Mouse (Mus musculus) stomach, embryonic 14.5 days (tissue): ENCODE results near the gene Habp4. TPM values are rescaled to one million over a fixed set of nuclear protein-coding genes. Genes with fewer than 3 reads are reported as not detected.

Source experiments
- ATAC-seq: fragments of 200-750 bp; cut with Nextera tagmentation; 2 replicates; pipeline ENCODE4 v1.8.0; 2017; ENCODE audit warnings: low read depth, moderate TSS enrichment; ENCODE audit not compliant: insufficient number of reproducible peaks, insufficient read depth, low FRiP score
- H3K27ac ChIP-seq: fragments of 300-500 bp; sonication (generic); 2 replicates; pipeline ENCODE4 v1.5.1; 2014; ENCODE audit warnings: mild to moderate bottlenecking, low read length, moderate library complexity, mixed read lengths
- H3K27me3 ChIP-seq: fragments of 300-500 bp; sonication (generic); 2 replicates; pipeline ENCODE4 v1.6.1; 2014; ENCODE audit warnings: low read length, control low read depth, mixed read lengths; ENCODE audit not compliant: control insufficient read depth, insufficient read depth
- H3K36me3 ChIP-seq: fragments of 300-500 bp; sonication (generic); 2 replicates; pipeline ENCODE4 v1.6.1; 2014; ENCODE audit warnings: mild to moderate bottlenecking, control low read depth, low read length, moderate library complexity, mixed read lengths; ENCODE audit not compliant: control insufficient read depth, insufficient read depth
- H3K4me1 ChIP-seq: fragments of 300-500 bp; sonication (generic); 2 replicates; pipeline ENCODE4 v1.6.1; 2014; ENCODE audit warnings: low read length, control low read depth, mixed read lengths; ENCODE audit not compliant: control insufficient read depth, insufficient read depth
- H3K4me2 ChIP-seq: fragments of 300-500 bp; sonication (generic); replicated peaks from 2 replicates; pipeline ENCODE4 v1.6.1; 2014; ENCODE audit warnings: low read depth, low read length, control low read depth
- H3K4me3 ChIP-seq: fragments of 300-500 bp; sonication (generic); 2 replicates; pipeline ENCODE4 v1.5.1; 2014; ENCODE audit warnings: low read depth, low read length, control low read depth
- H3K9ac ChIP-seq: fragments of 300-500 bp; sonication (generic); replicated peaks from 2 replicates; pipeline ENCODE4 v1.6.1; 2014; ENCODE audit warnings: low read depth, mild to moderate bottlenecking, control low read depth, low read length, moderate library complexity, mixed read lengths
- H3K9me3 ChIP-seq: fragments of 300-500 bp; sonication (generic); 2 replicates; pipeline ENCODE4 v1.6.1; 2016; ENCODE audit warnings: low read depth, low read length, control low read depth; ENCODE audit not compliant: control insufficient read depth
- WGBS: fragments of 180-500 bp; shearing (Covaris S2); extraction: QIAGEN DNeasy Blood & Tissue Kit; methylation state at CpG from one replicate; pipeline ENCODE4 v1.1.7; 2014; 5-methylcytosine and 5-hydroxymethylcytosine counted together
- polyA plus RNA-seq: library from polyadenylated mRNA; unstranded; fragments of >200 nt; fragmentation: Nextera tagmentation; extraction: Ambion mirVana; gene quantifications from 2 replicates; pipeline ENCODE4 v1.2.1, GENCODE M21; 2014

The Habp4 gene
- polyA plus RNA-seq, 1 experiment from 2014 or later, result 26.1 TPM

DNA sequence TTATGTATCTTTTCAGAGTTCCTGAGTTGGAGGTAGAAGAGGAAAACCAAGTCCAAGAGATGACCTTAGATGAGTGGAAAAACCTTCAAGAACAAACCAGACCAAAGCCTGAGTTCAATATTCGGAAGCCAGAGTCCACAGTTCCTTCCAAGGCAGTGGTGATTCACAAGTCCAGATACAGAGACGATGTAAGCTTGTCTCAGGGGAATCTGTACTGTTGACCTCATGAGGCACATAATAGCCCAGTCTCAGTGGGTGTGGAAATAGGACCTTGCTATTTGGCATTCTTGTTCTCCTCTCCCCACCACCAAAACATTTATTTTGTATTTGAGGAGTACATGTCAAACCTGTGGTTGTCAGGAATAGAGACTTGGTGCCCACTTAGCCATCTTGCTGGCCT lies 20.5 kb downstream of the Habp4 start:
- no peaks in the 10 kb centered on the region for H3K36me3 ChIP-seq
- H3K27ac ChIP-seq, result no peak overlapping the region
- H3K4me1 ChIP-seq, result no peaks in the 10 kb centered on the region
- H3K4me3 ChIP-seq, result no peak overlapping the region
- no peaks in the 10 kb centered on the region for H3K9me3 ChIP-seq
- ATAC-seq, result no peak
- WGBS, result 84% methylated on average over 2 of the region's 2 CpGs
- H3K9ac ChIP-seq, result no peak overlapping the region
- no peaks in the 10 kb centered on the region for H3K27me3 ChIP-seq
- no peak overlapping the region for H3K4me2 ChIP-seq

DNA sequence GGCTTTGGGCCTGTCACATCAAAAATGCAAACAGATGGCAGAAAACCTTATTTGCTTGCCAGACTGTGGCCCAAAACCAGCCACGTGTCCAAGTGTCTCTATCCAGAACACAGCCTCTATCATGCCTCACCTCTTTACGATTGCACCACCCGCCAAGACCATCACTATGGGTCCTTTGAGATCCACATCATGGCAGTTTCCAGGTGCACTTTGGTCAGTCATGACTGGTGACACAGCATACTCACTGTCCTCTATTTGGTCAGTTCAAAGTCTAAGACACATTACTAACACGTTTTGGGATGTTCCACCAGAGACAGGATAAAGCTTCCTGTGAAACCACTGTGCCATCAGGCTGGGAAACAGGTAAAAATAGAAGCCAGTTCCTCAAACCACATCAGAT lies 22.0 kb downstream of the Habp4 start:
- Histone ChIP-seq H3K36me3 (no peaks in the 10 kb centered on the region), H3K4me3 (no peak overlapping the region), H3K27ac (no peak overlapping the region), H3K9me3 (no peaks in the 10 kb centered on the region), H3K9ac (no peak overlapping the region), H3K27me3 (no peaks in the 10 kb centered on the region), H3K4me1 (no peaks in the 10 kb centered on the region), H3K4me2 (no peak overlapping the region)
- 84% methylated on average over 4 of the region's 4 CpGs for WGBS
- no peak for ATAC-seq

DNA sequence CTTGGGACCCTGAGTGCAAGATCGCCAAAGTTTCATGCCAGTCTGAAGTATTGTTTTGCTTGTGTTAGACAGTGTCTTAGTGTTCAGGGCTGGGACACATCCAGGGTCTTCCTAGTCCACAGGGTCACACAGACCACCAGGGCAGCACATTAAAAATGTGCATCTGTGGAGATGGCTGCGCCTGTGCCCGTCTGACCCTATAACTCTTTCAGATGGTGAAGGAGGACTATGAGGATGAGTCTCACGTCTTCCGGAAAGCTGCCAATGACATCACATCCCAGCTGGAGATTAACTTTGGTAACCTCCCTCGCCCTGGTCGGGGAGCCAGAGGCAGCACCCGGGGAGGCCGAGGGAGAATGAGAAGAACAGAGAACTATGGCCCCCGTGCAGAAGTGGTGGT lies 22.7 kb downstream of the Habp4 start:
- H3K9me3 ChIP-seq, result no peaks in the 10 kb centered on the region
- no peak overlapping the region for H3K9ac ChIP-seq
- no peak overlapping the region for H3K4me2 ChIP-seq
- H3K4me3 ChIP-seq, result no peak overlapping the region
- H3K27ac ChIP-seq, result no peak overlapping the region
- H3K27me3 ChIP-seq, result no peaks in the 10 kb centered on the region
- no peak for ATAC-seq
- WGBS, result 87% methylated on average over 10 of the region's 10 CpGs
- no peaks in the 10 kb centered on the region for H3K36me3 ChIP-seq
- H3K4me1 ChIP-seq, result no peaks in the 10 kb centered on the region

DNA sequence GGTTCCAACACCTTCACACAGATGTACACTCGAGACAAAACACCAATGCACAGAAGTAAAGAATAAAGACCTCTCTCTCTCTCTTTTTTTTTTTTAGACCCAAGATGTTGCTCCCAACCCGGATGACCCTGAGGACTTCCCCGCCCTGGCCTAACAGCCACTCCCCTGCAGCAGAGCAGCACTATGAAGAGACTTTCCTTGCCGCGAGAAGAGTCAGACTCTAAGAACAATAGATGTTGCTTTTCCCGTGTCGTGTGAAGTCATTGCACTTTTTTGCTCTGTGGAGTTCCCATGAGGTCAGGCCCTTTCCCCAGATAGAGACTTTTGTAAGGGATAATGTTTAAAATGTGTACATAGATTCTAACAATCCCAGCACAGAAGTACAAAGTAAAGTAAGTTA lies 23.6 kb downstream of the Habp4 start:
- H3K4me3 ChIP-seq, result no peak overlapping the region
- no peaks in the 10 kb centered on the region for H3K9me3 ChIP-seq
- no peaks in the 10 kb centered on the region for H3K4me1 ChIP-seq
- no peak for ATAC-seq
- no peak overlapping the region for H3K9ac ChIP-seq
- no peaks in the 10 kb centered on the region for H3K36me3 ChIP-seq
- no peak overlapping the region for H3K4me2 ChIP-seq
- H3K27ac ChIP-seq, result no peak overlapping the region
- WGBS, result 73% methylated on average over 7 of the region's 7 CpGs
- no peaks in the 10 kb centered on the region for H3K27me3 ChIP-seq

DNA sequence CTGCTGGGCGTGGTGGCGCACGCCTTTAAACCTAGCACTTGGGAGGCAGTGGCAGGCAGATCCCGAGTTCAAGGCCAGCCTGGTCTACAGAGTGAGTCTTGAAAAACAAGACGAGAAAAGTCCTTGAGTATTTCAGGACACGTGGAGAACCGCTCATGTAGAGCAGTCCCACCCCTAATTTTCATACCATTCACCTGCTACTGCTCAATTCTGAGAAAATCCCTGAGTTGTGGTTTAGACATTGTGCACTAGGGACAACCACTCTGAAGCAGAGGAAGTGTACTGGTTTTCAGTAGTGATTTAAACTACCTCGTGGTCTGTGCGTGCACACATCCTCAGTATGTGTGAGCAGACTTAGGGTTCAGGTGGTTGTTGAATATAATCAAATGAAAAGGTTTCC lies 24.0 kb downstream of the Habp4 start:
- Histone ChIP-seq H3K9me3 (no peaks in the 10 kb centered on the region), H3K4me2 (no peak overlapping the region), H3K27me3 (no peaks in the 10 kb centered on the region), H3K27ac (no peak overlapping the region), H3K4me3 (no peak overlapping the region), H3K36me3 (no peaks in the 10 kb centered on the region), H3K4me1 (no peaks in the 10 kb centered on the region), H3K9ac (no peak overlapping the region)
- no peak for ATAC-seq
- 94% methylated on average over 9 of the region's 9 CpGs for WGBS

DNA sequence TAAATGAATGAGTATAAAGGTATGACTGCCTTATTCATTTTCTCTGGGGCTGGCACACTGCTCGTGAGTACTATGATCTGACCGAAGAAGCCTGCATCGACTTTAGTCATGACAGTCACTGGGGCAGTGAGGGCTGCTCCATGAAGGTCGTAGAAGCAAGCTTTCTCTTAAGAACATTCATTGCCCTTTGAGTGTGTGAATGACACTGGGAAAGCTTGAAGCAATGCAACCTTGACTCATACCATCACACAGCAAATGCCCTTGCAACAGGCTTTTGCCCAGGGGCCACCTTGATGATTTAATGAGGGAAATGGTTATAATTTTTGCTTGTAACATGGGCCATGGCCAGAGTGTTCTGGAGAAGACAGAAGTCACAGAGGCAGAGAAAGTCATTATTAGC lies 24.9 kb downstream of the Habp4 start:
- H3K27me3 ChIP-seq, result no peaks in the 10 kb centered on the region
- no peaks in the 10 kb centered on the region for H3K9me3 ChIP-seq
- H3K4me1 ChIP-seq, result no peaks in the 10 kb centered on the region
- H3K27ac ChIP-seq, result no peak overlapping the region
- no peak overlapping the region for H3K9ac ChIP-seq
- no peak overlapping the region for H3K4me2 ChIP-seq
- no peak for ATAC-seq
- H3K36me3 ChIP-seq, result no peaks in the 10 kb centered on the region
- no peak overlapping the region for H3K4me3 ChIP-seq
- WGBS, result 93% methylated on average over 4 of the region's 4 CpGs

DNA sequence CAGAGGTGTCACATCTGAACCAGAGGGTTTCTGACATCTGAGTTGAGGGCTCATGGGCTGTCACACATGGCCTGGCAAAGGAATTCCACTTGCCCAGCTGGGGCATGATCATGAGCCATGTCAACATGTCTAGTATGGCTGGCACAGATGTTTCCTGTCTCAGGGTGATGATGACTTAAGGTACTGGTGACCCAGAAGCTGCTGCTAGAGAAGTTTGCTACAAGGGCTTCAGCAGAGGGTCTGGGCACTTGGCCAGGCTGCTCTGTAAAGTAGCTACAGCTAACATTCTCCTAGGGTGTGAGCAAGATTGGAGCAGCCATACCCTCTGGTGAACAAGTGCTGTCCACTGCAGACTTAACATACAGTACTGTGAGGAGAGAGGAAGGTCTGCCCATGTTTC lies 25.4 kb downstream of the Habp4 start:
- H3K4me1 ChIP-seq, result no peaks in the 10 kb centered on the region
- H3K4me3 ChIP-seq, result no peak overlapping the region
- no peaks in the 10 kb centered on the region for H3K9me3 ChIP-seq
- H3K27ac ChIP-seq, result no peak overlapping the region
- ATAC-seq, result no peak
- H3K36me3 ChIP-seq, result no peaks in the 10 kb centered on the region
- H3K9ac ChIP-seq, result no peak overlapping the region
- H3K27me3 ChIP-seq, result no peaks in the 10 kb centered on the region
- H3K4me2 ChIP-seq, result no peak overlapping the region

DNA sequence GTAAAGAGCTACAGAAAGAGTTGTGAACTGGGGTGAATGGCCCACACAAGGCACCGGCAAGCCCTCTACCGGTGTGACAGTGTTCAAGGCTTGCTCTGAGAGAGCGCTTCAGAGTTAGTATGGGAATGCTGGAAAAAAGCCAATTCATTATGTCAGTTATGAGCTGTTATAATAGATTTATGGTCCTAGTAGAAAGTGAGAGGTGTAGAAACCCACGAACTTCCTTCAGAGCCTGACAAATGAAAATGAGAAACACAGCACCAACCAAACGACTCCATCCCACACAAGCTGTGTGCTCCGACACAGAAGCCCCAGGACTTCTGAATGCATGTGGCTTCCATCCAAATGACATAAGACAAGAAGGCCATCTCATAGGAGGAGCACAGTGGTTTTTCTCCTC lies 36.3 kb downstream of the Habp4 start:
- no peak overlapping the region for H3K4me3 ChIP-seq
- H3K9ac ChIP-seq, result no peak overlapping the region
- H3K9me3 ChIP-seq, result no peaks in the 10 kb centered on the region
- no peak overlapping the region for H3K27ac ChIP-seq
- WGBS, result 68% methylated on average over 6 of the region's 6 CpGs
- H3K4me2 ChIP-seq, result no peak overlapping the region
- H3K36me3 ChIP-seq, result peaks cover 5% of the 10 kb centered on the region; the same call in 1 of the 2 replicates
- no peaks in the 10 kb centered on the region for H3K27me3 ChIP-seq
- no peak for ATAC-seq
- H3K4me1 ChIP-seq, result no peaks in the 10 kb centered on the region

DNA sequence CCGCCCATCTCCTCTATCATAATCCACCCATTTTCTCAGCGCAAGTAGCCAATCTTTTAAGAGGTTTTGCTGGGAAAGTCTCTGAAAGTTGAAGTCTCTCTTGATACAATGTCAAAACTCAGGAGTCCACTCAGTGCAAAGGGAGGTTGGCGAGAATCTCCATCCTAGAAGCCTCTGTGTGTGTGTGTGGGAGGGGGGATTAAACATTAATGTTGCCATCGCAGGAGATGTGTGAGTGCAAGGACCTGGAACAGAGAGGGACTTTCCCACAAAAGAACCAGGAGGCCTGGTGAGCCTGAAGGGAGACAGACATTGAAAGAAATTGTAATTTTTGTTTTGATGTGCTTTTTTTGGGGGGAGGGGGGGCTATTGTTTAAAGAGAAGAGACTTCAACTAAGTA lies 36.7 kb downstream of the Habp4 start:
- H3K9me3 ChIP-seq, result no peaks in the 10 kb centered on the region
- no peak overlapping the region for H3K27ac ChIP-seq
- H3K27me3 ChIP-seq, result no peaks in the 10 kb centered on the region
- no peak overlapping the region for H3K4me3 ChIP-seq
- WGBS, result 90% methylated on average over 4 of the region's 4 CpGs
- H3K4me2 ChIP-seq, result no peak overlapping the region
- H3K9ac ChIP-seq, result no peak overlapping the region
- peaks cover 5% of the 10 kb centered on the region; the same call in 1 of the 2 replicates for H3K36me3 ChIP-seq
- ATAC-seq, result no peak
- no peaks in the 10 kb centered on the region; the same call in 1 of the 2 replicates for H3K4me1 ChIP-seq
